Mouse (Mus musculus) lung, postnatal 0 days (tissue): Measurements from ENCODE around the gene Palb2. TPM values are rescaled to one million over a fixed set of nuclear protein-coding genes. Genes with fewer than 3 reads are reported as not detected.

Experiments used
- ATAC-seq: fragments of 200-750 bp; cut with Nextera tagmentation; 2 replicates; pipeline ENCODE4 v1.8.0; 2017; ENCODE audit warnings: moderate library complexity
- DNase-seq: peaks from one replicate; pipeline ENCODE4 v3.0.0-alpha.2; 2016; ENCODE audit warnings: low spot score
- H3K27ac ChIP-seq: fragments of 300-500 bp; sonication (generic); 2 replicates; pipeline ENCODE4 v1.5.1; 2014; ENCODE audit warnings: antibody characterized with exemption, mild to moderate bottlenecking, low read length, mixed read lengths
- H3K27me3 ChIP-seq: fragments of 300-500 bp; sonication (generic); replicated peaks from 2 replicates; pipeline ENCODE4 v1.6.1; 2014; ENCODE audit warnings: low read length, mixed read lengths; ENCODE audit not compliant: insufficient read depth
- H3K36me3 ChIP-seq: fragments of 300-500 bp; sonication (generic); 2 replicates; pipeline ENCODE4 v1.6.1; 2014; ENCODE audit warnings: low read length, mixed read lengths; ENCODE audit not compliant: insufficient read depth
- H3K4me1 ChIP-seq: fragments of 300-500 bp; sonication (generic); 2 replicates; pipeline ENCODE4 v1.6.1; 2014; ENCODE audit warnings: antibody characterized with exemption, low read depth, low read length, mixed read lengths; ENCODE audit not compliant: insufficient read depth
- H3K4me2 ChIP-seq: fragments of 300-500 bp; sonication (generic); replicated peaks from 2 replicates; pipeline ENCODE4 v1.6.1; 2014; ENCODE audit warnings: low read depth, mild to moderate bottlenecking, low read length, moderate library complexity, mixed read lengths
- H3K4me3 ChIP-seq: fragments of 300-500 bp; sonication (generic); 2 replicates; pipeline ENCODE4 v1.5.1; 2014; ENCODE audit warnings: low read depth, low read length
- H3K9ac ChIP-seq: fragments of 300-500 bp; sonication (generic); replicated peaks from 2 replicates; pipeline ENCODE4 v1.6.1; 2014; ENCODE audit warnings: low read depth, mild to moderate bottlenecking
- H3K9me3 ChIP-seq: fragments of 300-500 bp; sonication (generic); 2 replicates; pipeline ENCODE4 v1.6.1; 2016; ENCODE audit warnings: low read length, mixed read lengths
- CTCF ChIP-seq: IDR thresholded peaks from 2 replicates; pipeline ENCODE4 v1.5.1; 2016; ENCODE audit warnings: antibody characterized with exemption, mild to moderate bottlenecking
- EP300 ChIP-seq: IDR thresholded peaks from 2 replicates; pipeline ENCODE4 v1.6.1; 2016; ENCODE audit warnings: antibody characterized with exemption, mild to moderate bottlenecking, control low read depth
- WGBS: fragments of 180-500 bp; shearing (Covaris S2); extraction: QIAGEN DNeasy Blood & Tissue Kit; methylation state at CpG from one replicate; pipeline ENCODE4 v1.1.7; 2014; 5-methylcytosine and 5-hydroxymethylcytosine counted together
- polyA plus RNA-seq: library from polyadenylated mRNA; unstranded; fragments of >200 nt; fragmentation: Nextera tagmentation; extraction: Ambion mirVana; gene quantifications from 2 replicates; pipeline ENCODE4 v1.2.1, GENCODE M21; 2015

Palb2 gene
- polyA plus RNA-seq, 1 experiment from 2014 or later, result 2.6 TPM

- no peaks in the 10 kb centered on the region for H3K9me3 ChIP-seq
- DNase-seq (peak; percentile 5), ATAC-seq (no peak)
- WGBS, result under 1% methylated on average over 12 of the region's 12 CpGs
- no peaks in the 10 kb centered on the region for H3K27me3 ChIP-seq
- peak overlapping the region; percentile 70 for H3K4me3 ChIP-seq
- TF ChIP-seq CTCF (no peak), EP300 (no peak)
- H3K4me2 ChIP-seq, result peak overlapping the region; percentile 67
- peak overlapping the region; percentile 46; the same call in 1 of the 2 replicates for H3K9ac ChIP-seq
- no peaks in the 10 kb centered on the region for H3K36me3 ChIP-seq
- H3K27ac ChIP-seq, result no peak overlapping the region
- H3K4me1 ChIP-seq, result peaks cover 7% of the 10 kb centered on the region; the same call in 1 of the 2 replicates
Measured at GRCm38 (mm10) chr7:122160037-122160436, 27.3 kb upstream of the Palb2 start.

GRCm38 (mm10) chr7:122158915-122159902 is 26.4 kb upstream of the Palb2 start, which contains the start of gene Plk1:
Plk1 (plus strand) TSS chr7:122159439.
- TF ChIP-seq CTCF (no peak; the same call in 1 of the 2 replicates), EP300 (no peak)
- Histone ChIP-seq H3K4me3 (peak within 1 kb of the TSS; percentile 70), H3K9me3 (no peaks in the 10 kb centered on the region), H3K9ac (peak within 1 kb of the TSS; percentile 46), H3K27ac (peak within 1 kb of the TSS; percentile 45; the same call in 1 of the 2 replicates), H3K4me2 (peak within 1 kb of the TSS; percentile 67), H3K36me3 (no peaks in the 10 kb centered on the region), H3K27me3 (no peaks in the 10 kb centered on the region), H3K4me1 (peaks cover 7% of the 10 kb centered on the region; the same call in 1 of the 2 replicates)
- DNase-seq (peak; percentile 90), ATAC-seq (peak; percentile 96)
- under 1% methylated on average over 63 of the region's 63 CpGs for WGBS

- ATAC-seq, result no peak
- no peak for DNase-seq
- WGBS, result 3% methylated on average over 13 of the region's 13 CpGs
- H3K27ac ChIP-seq, result peak overlapping the region; percentile 45; the same call in 1 of the 2 replicates
- H3K4me3 ChIP-seq, result peak overlapping the region; percentile 70
- no peaks in the 10 kb centered on the region for H3K36me3 ChIP-seq
- H3K9ac ChIP-seq, result peak overlapping the region; percentile 46
- H3K27me3 ChIP-seq, result no peaks in the 10 kb centered on the region
- peak overlapping the region; percentile 67 for H3K4me2 ChIP-seq
- H3K4me1 ChIP-seq, result peaks cover 7% of the 10 kb centered on the region; the same call in 1 of the 2 replicates
- H3K9me3 ChIP-seq, result no peaks in the 10 kb centered on the region
- TF ChIP-seq EP300, result no peak
- TF ChIP-seq CTCF, result no peak
Measured at GRCm38 (mm10) chr7:122158488-122158887, 25.7 kb upstream of the Palb2 start.

GRCm38 (mm10) chr7:122152473-122152872 is 19.7 kb upstream of the Palb2 start:
- TF ChIP-seq CTCF (no peak), EP300 (no peak)
- Histone ChIP-seq H3K4me2 (no peak overlapping the region), H3K27ac (no peak overlapping the region), H3K4me3 (no peak overlapping the region), H3K4me1 (no peaks in the 10 kb centered on the region), H3K9me3 (no peaks in the 10 kb centered on the region), H3K36me3 (0 out of 2 replicates have a peak, but pooled peaks cover 11% of the 10 kb centered on the region), H3K27me3 (no peaks in the 10 kb centered on the region), H3K9ac (no peak overlapping the region)
- WGBS, result 68% methylated on average over 4 of the region's 4 CpGs
- ATAC-seq (no peak), DNase-seq (no peak)

GRCm38 (mm10) chr7:122140991-122141390 is 8.2 kb upstream of the Palb2 start:
- DNase-seq, result no peak
- Histone ChIP-seq H3K9me3 (no peaks in the 10 kb centered on the region), H3K4me3 (no peak overlapping the region), H3K4me2 (no peak overlapping the region), H3K27ac (no peak overlapping the region), H3K27me3 (no peaks in the 10 kb centered on the region), H3K9ac (no peak overlapping the region), H3K4me1 (no peaks in the 10 kb centered on the region), H3K36me3 (peaks cover 41% of the 10 kb centered on the region)
- TF ChIP-seq EP300, result no peak
- no peak for TF ChIP-seq CTCF
- ATAC-seq, result no peak

- H3K4me3 ChIP-seq, result no peak overlapping the region
- no peaks in the 10 kb centered on the region for H3K27me3 ChIP-seq
- H3K4me2 ChIP-seq, result no peak overlapping the region
- no peak overlapping the region for H3K9ac ChIP-seq
- no peaks in the 10 kb centered on the region for H3K9me3 ChIP-seq
- peaks cover 6% of the 10 kb centered on the region; the same call in 1 of the 2 replicates for H3K4me1 ChIP-seq
- no peak for ATAC-seq
- no peak for DNase-seq
- no peak overlapping the region for H3K27ac ChIP-seq
- no peak for TF ChIP-seq EP300
- no peak for TF ChIP-seq CTCF
- WGBS, result 90% methylated on average over 5 of the region's 5 CpGs
- peaks cover 31% of the 10 kb centered on the region for H3K36me3 ChIP-seq
Measured at GRCm38 (mm10) chr7:122138190-122138589, 5.4 kb upstream of the Palb2 start.
